Mouse (Mus musculus) brain, embryonic 14.5 days (tissue): Measurements from ENCODE around the gene BC035044.

Source experiments
- CTCF ChIP-seq: fragments of 200-500 bp; IDR thresholded peaks from 2 replicates; pipeline ENCODE4 v1.5.1; 2012; ENCODE audit warnings: inconsistent platforms, mild to moderate bottlenecking, moderate library complexity, borderline replicate concordance; ENCODE audit not compliant: insufficient read depth, insufficient read length; ENCODE audit errors: extremely low read depth
- POLR2A ChIP-seq: fragments of 200-500 bp; IDR thresholded peaks from 2 replicates; pipeline ENCODE4 v1.6.1; 2012; ENCODE audit warnings: mild to moderate bottlenecking, inconsistent platforms, borderline replicate concordance; ENCODE audit not compliant: poor library complexity, insufficient read depth, insufficient read length, severe bottlenecking; ENCODE audit errors: extremely low read depth

- TF ChIP-seq CTCF (peak; percentile 74), POLR2A (no peak)
Observed at GRCm38 (mm10) chr6:128839266-128839771, 51.6 kb downstream of the BC035044 start.
